Mouse (Mus musculus): ENCODE data around the gene Suv39h1. TPM values are rescaled to one million over a fixed set of nuclear protein-coding genes. Genes with fewer than 3 reads are reported as not detected.
"Not testable (repeated sequence)": the region's sequence is repeated elsewhere in the genome, so short reads cannot be mapped to it uniquely, and the experiment has no call there.

Suv39h1 gene
- polyA plus RNA-seq, 2 experiments, result 51.9 to 65.3 TPM

GRCm38 (mm10) chrX:8084771-8085259 lies 10.3 kb upstream of the Suv39h1 start:
- H3K36me3 ChIP-seq (ENCODE audit: control insufficient read depth, insufficient read depth, low read length), result no peaks in the 10 kb centered on the region
- no peak overlapping the region for H3K4me3 ChIP-seq (replicated peaks; ENCODE audit: low read length)
- no peak overlapping the region for H3K27ac ChIP-seq (replicated peaks; ENCODE audit: low read depth, low read length)
- H3K9ac ChIP-seq (ENCODE audit: low read depth, low read length, severe bottlenecking), result no peak overlapping the region
- no peak for DNase-seq (ENCODE audit: low spot score)
- H3K4me2 ChIP-seq (replicated peaks; ENCODE audit: low read depth, low read length, severe bottlenecking), result no peak overlapping the region
- 76% methylated on average over 6 of the region's 6 CpGs for WGBS
- no peaks in the 10 kb centered on the region for H3K27me3 ChIP-seq (ENCODE audit: control insufficient read depth, insufficient read depth, low read length)
- H3K9me3 ChIP-seq (ENCODE audit: control insufficient read depth, low read length), result no peaks in the 10 kb centered on the region
- no peak for ATAC-seq (ENCODE audit: low FRiP score, low read depth)
- no peaks in the 10 kb centered on the region for H3K4me1 ChIP-seq (ENCODE audit: control insufficient read depth, insufficient read depth, low read length)
- no peak for TF ChIP-seq POLR2A (IDR thresholded peaks at IDR 0.05; ENCODE audit: borderline replicate concordance, extremely low read depth, insufficient read depth, insufficient read length)

DNA sequence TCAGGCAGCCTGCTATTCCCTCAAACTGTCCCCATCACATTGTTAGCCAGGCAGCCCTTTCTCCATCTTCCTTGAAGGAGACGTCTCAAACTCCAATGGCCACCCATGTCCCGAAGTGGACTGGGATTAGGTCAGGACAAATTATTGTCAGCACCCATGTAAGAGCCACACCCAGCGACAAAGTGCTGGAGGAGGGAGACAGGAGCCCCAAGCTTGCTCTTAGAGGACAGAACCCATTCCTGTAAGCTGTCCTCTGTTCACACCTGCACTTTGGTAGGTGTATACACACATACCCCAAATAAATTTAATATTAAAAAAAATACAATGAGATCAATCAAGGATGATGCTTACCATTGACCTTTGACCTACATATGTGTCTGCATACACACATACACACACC lies 544 bp upstream of the Suv39h1 start:
- WGBS, result 29% methylated on average over 3 of the region's 3 CpGs
- peaks cover 8% of the 10 kb centered on the region for H3K36me3 ChIP-seq (ENCODE audit: control insufficient read depth, insufficient read depth, low read length)
- H3K9ac ChIP-seq (ENCODE audit: low read depth, low read length, severe bottlenecking), result peak overlapping the region; percentile 22; the same call in 1 of the 2 replicates
- TF ChIP-seq POLR2A (IDR thresholded peaks at IDR 0.05; ENCODE audit: borderline replicate concordance, extremely low read depth, insufficient read depth, insufficient read length), result no peak
- H3K4me2 ChIP-seq (replicated peaks; ENCODE audit: low read depth, low read length, severe bottlenecking), result peak overlapping the region; percentile 43
- H3K27me3 ChIP-seq (ENCODE audit: control insufficient read depth, insufficient read depth, low read length), result no peaks in the 10 kb centered on the region
- H3K9me3 ChIP-seq (ENCODE audit: control insufficient read depth, low read length), result no peaks in the 10 kb centered on the region
- ATAC-seq (ENCODE audit: low FRiP score, low read depth) (no peak), DNase-seq (ENCODE audit: low spot score) (no peak)
- H3K4me3 ChIP-seq (replicated peaks; ENCODE audit: low read length), result peak overlapping the region; percentile 35
- H3K27ac ChIP-seq (replicated peaks; ENCODE audit: low read depth, low read length), result peak overlapping the region; percentile 55; the same call in 1 of the 2 replicates
- H3K4me1 ChIP-seq (ENCODE audit: control insufficient read depth, insufficient read depth, low read length), result no peaks in the 10 kb centered on the region

DNA sequence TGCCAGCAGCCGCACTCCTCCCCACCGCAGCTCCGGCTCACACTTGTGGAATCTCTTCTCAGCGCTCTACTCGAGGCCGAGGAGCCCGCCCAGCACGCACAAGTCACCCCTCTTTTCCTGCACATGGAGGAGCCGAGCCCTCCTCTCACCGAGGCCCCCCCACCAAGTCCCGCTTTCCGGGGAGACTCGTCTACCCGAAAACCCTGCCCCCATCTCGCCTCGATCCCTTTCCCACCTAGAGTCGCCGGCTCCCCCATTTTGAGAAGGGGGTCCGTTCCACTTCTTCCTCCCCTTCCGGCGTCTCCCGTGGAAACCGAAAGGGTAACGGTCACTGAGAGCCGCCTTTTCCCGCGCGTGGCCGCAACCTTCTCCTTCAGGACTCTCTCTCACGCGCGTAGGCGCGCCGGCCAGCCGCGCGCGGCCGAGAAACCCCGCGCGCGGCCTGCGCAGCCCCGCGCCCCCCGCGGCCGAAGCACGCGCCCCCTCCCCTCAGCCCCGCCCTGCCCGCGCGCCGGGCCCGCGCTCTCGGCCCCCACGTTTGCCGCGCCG lies 605 bp downstream of the Suv39h1 start:
- 29% methylated on average over 45 of the region's 64 CpGs for WGBS
- DNase-seq (ENCODE audit: low spot score), result peak; percentile 7
- Histone ChIP-seq H3K4me2 (replicated peaks; ENCODE audit: low read depth, low read length, severe bottlenecking) (peak overlapping the region; percentile 48), H3K9ac (ENCODE audit: low read depth, low read length, severe bottlenecking) (peak overlapping the region; percentile 67), H3K4me3 (replicated peaks; ENCODE audit: low read length) (peak overlapping the region; percentile 51), H3K27ac (replicated peaks; ENCODE audit: low read depth, low read length) (peak overlapping the region; percentile 87), H3K9me3 (ENCODE audit: control insufficient read depth, low read length) (no peaks in the 10 kb centered on the region), H3K4me1 (ENCODE audit: control insufficient read depth, insufficient read depth, low read length) (no peaks in the 10 kb centered on the region), H3K36me3 (ENCODE audit: control insufficient read depth, insufficient read depth, low read length) (peaks cover 8% of the 10 kb centered on the region), H3K27me3 (ENCODE audit: control insufficient read depth, insufficient read depth, low read length) (no peaks in the 10 kb centered on the region)
- ATAC-seq (ENCODE audit: low FRiP score, low read depth), result peak; percentile 53
- no peak for TF ChIP-seq POLR2A (IDR thresholded peaks at IDR 0.05; ENCODE audit: borderline replicate concordance, extremely low read depth, insufficient read depth, insufficient read length)

GRCm38 (mm10) chrX:8069166-8069565 lies 5.4 kb downstream of the Suv39h1 start:
- Histone ChIP-seq H3K27ac (replicated peaks; ENCODE audit: low read depth, low read length) (no peak overlapping the region), H3K9me3 (ENCODE audit: control insufficient read depth, low read length) (no peaks in the 10 kb centered on the region), H3K4me1 (ENCODE audit: control insufficient read depth, insufficient read depth, low read length) (no peaks in the 10 kb centered on the region), H3K36me3 (ENCODE audit: control insufficient read depth, insufficient read depth, low read length) (peaks cover 24% of the 10 kb centered on the region), H3K4me2 (replicated peaks; ENCODE audit: low read depth, low read length, severe bottlenecking) (no peak overlapping the region), H3K9ac (ENCODE audit: low read depth, low read length, severe bottlenecking) (no peak overlapping the region), H3K4me3 (replicated peaks; ENCODE audit: low read length) (no peak overlapping the region), H3K27me3 (ENCODE audit: control insufficient read depth, insufficient read depth, low read length) (no peaks in the 10 kb centered on the region)
- WGBS, result 93% methylated on average over 1 of the region's 1 CpGs
- DNase-seq (ENCODE audit: low spot score) (no peak), ATAC-seq (ENCODE audit: low FRiP score, low read depth) (no peak)
- no peak for TF ChIP-seq POLR2A (IDR thresholded peaks at IDR 0.05; ENCODE audit: borderline replicate concordance, extremely low read depth, insufficient read depth, insufficient read length)

DNA sequence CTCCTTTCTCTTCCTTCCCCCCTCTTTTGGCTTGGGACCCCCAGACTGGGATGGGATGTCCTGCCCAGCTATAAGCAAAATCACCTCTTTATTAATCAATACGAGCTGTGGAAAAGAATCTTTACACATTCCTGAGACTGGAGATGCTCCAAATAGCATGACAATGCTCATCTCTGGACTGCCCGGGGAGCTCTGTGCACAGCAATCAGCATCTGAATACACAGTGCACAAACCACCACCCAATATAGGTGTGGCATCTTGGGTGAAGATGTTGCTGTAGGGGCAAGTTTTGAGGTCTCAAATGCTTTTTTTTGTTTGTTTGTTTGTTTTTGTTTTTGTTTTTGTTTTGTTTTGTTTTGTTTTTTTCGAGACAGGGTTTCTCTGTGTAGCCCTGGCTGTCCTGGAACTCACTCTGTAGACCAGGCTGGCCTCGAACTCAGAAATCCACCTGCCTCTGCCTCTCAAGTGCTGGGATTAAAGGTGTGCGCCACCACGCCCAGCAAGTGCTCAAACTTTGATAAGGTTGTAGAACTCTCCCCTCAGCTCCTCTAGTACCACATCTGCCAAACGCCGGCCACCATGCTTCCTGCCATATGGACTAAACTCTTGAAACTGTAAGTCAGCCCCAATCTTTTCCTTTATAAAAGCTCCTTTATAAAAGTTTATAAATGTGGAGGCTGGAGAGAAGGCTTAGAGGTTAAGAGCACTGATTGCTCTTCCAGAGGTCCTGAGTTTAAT lies 23.3 kb downstream of the Suv39h1 start:
- ATAC-seq (ENCODE audit: low FRiP score, low read depth); H3K4me3 ChIP-seq (replicated peaks; ENCODE audit: low read length); H3K27ac ChIP-seq (replicated peaks; ENCODE audit: low read depth, low read length); H3K9me3 ChIP-seq (ENCODE audit: control insufficient read depth, low read length); H3K27me3 ChIP-seq (ENCODE audit: control insufficient read depth, insufficient read depth, low read length); H3K4me2 ChIP-seq (replicated peaks; ENCODE audit: low read depth, low read length, severe bottlenecking); H3K36me3 ChIP-seq (ENCODE audit: control insufficient read depth, insufficient read depth, low read length); H3K9ac ChIP-seq (ENCODE audit: low read depth, low read length, severe bottlenecking); H3K4me1 ChIP-seq (ENCODE audit: control insufficient read depth, insufficient read depth, low read length); DNase-seq (ENCODE audit: low spot score): not testable (repeated sequence)
- WGBS, result 79% methylated on average over 8 of the region's 8 CpGs
